Mouse (Mus musculus) liver, embryonic 14.5 days (tissue): ENCODE measurements at regions not wholly inside any gene's neighbourhood (a gene's known extent, or its start where the extent isn't known, plus 50 kb on each side); places are given as distances from the start of the nearest gene placed in this dataset.

Source experiments
- CTCF ChIP-seq: IDR thresholded peaks from 2 replicates; pipeline ENCODE4 v1.5.1; 2016; ENCODE audit warnings: antibody characterized with exemption, low read depth, control low read depth
- EP300 ChIP-seq: IDR thresholded peaks from 2 replicates; pipeline ENCODE4 v1.6.1; 2016; ENCODE audit warnings: antibody characterized with exemption, low read depth

DNA sequence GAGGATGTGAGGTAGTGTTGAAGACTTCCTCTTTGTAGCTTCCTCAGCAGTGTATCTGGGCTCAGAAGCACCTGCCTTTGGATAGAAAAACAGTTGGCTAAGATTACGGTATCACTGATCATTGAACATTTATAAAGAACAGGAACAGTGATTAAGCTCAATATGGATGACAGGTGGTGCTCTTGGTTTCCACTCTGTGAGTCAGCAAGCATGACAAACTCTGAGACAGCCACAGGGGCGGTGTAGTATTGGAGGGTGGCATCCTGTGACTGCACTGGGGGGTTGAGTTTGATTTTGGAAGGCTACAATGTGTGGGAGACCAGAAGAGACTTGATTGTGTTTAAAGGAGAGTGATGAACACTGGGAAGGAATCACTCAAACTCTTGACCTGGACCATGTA lies 144.3 kb downstream of the Olfm4 start:
- TF ChIP-seq CTCF: no peak
- TF ChIP-seq EP300: no peak
